Mouse (Mus musculus) G1E-ER4 (cell line): ENCODE results near the gene Snx9. TPM values are rescaled to one million over a fixed set of nuclear protein-coding genes. Genes with fewer than 3 reads are reported as not detected.

Source experiments
- GATA1 ChIP-seq: IDR thresholded peaks from one replicate; pipeline ENCODE4 v1.8.0; 2012; ENCODE audit warnings: low read length, inconsistent platforms
- polyA plus RNA-seq: library from polyadenylated mRNA; stranded (reverse); fragments of >175 nt; gene quantifications from 2 replicates; pipeline ENCODE4 v1.2.3, GENCODE M21; 2012

Gene Snx9
- polyA plus RNA-seq, 1 experiment: 35.8 TPM

- TF ChIP-seq GATA1: no peak
These were observed 12.8 kb downstream of the Snx9 start for GRCm38 (mm10) chr17:5853936-5854335.

GRCm38 (mm10) chr17:5855560-5855959, 14.4 kb downstream of the Snx9 start:
- no peak for TF ChIP-seq GATA1

GRCm38 (mm10) chr17:5856426-5856825, 15.3 kb downstream of the Snx9 start:
- TF ChIP-seq GATA1: no peak

DNA sequence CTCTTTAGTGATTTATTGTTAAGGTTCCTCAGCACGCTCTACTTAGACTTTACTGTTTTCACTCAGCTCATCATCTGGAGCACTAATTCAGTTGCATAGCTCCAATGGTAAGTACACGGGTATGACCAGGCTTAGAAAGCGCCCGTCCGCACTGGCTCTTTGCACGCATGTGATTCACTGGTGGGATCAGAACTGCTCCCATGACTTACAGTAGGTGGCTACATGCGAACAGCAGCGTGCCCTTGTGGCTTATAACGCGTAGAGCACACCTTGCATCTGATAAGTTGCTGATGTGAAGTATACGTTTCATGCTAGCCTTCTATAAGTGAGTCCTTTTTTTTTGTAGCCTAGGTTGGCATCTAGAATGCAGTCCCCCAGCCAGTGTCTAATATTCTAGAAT, 16.1 kb downstream of the Snx9 start:
- TF ChIP-seq GATA1: no peak

DNA sequence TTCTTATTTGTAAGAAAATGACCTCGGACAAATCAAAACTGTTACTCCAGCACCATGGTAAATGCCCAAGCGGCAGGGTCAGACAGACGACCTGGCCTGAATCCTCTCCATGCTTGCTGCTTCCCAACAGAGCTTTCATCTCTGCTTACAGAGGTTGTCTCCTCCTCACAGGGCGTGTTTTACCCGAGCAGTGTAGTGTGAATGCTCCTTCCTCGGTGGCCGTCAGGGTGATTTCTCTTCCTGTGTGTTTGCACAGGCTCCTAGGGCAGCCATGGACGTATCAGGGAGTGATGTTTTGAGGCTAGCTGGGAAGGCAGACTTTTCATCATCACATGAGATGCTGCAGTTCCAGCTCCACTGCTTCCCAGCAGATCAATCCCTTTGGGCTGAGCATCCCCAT, 17.1 kb downstream of the Snx9 start:
- TF ChIP-seq GATA1: no peak

- TF ChIP-seq GATA1: no peak
These were observed 21.2 kb downstream of the Snx9 start for GRCm38 (mm10) chr17:5862285-5862684.

- no peak for TF ChIP-seq GATA1
These were observed 21.7 kb downstream of the Snx9 start for GRCm38 (mm10) chr17:5862869-5863268.

GRCm38 (mm10) chr17:5863745-5864144, 22.6 kb downstream of the Snx9 start:
- TF ChIP-seq GATA1: no peak

DNA sequence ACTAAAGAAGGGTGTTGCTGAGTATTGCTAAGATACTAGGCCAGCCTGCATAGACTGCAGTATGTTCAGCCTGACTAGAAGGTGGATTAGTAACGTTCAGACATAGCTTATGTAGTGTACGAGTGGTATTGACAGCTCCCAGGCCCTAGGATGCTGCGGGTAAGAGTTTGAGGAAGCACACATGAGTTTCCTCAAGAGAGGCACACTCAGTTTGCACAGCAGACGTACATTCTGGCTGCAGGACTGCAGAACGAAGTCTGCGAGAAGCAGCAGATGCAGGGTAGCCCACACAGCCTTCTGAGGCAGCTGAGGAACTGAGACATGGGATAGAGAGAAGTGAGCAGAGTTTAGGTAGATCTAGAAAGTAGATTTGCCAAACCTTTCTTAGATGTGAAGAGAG, 26.3 kb downstream of the Snx9 start:
- TF ChIP-seq GATA1: no peak

- TF ChIP-seq GATA1: no peak
These were observed 27.3 kb downstream of the Snx9 start for GRCm38 (mm10) chr17:5868319-5869031.

- TF ChIP-seq GATA1: no peak
These were observed 28.3 kb downstream of the Snx9 start for GRCm38 (mm10) chr17:5869461-5869860.

GRCm38 (mm10) chr17:5870002-5870401, 28.9 kb downstream of the Snx9 start:
- no peak for TF ChIP-seq GATA1

GRCm38 (mm10) chr17:5870696-5871095, 29.6 kb downstream of the Snx9 start:
- TF ChIP-seq GATA1: no peak

GRCm38 (mm10) chr17:5872506-5872905, 31.4 kb downstream of the Snx9 start:
- TF ChIP-seq GATA1: no peak

DNA sequence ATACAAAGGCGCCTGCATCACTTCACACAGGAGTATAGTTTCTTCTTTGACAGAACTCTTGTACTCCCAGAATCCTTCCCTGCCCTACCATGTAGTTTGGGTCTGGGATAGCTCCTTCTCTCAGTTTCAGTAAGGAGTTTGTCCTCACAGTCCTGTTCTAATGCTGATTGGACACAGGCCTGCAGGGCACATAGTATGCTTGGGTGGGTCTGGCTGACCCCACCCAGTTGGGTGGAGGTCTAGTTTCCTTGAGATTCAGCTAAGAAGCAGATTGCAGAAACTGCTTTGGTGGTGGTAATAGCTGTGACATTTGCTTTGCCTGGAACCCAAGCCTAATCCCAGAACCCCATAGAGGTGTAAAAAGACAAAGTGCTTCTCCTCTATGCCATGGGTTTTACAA, 33.4 kb downstream of the Snx9 start:
- TF ChIP-seq GATA1: no peak

DNA sequence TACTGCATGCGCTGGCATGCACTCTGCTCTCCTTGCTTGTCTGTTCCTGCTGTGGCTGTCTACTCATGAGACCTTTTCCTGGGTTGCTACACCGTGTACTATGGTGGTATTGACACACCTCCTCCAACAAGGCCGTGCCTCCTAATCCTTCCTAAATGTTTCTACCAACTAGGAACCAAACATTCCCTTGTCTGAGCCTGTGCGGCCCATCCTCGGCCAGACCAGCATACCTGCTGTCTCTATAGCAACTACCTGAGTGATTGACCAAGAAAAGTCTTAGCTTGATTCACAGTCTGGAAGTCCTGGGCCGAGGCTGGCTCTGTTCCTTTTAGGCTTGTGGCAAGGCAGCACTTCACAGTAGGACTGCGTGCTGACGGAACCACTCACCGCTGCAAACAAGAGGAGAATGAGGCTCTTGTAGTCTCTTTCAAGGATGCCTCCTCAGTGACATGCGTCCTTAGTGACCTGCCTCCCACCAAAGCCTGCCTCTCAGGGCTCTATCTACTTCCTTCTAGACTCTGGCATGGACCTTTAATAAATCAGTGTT, 36.6 kb downstream of the Snx9 start:
- TF ChIP-seq GATA1: no peak

DNA sequence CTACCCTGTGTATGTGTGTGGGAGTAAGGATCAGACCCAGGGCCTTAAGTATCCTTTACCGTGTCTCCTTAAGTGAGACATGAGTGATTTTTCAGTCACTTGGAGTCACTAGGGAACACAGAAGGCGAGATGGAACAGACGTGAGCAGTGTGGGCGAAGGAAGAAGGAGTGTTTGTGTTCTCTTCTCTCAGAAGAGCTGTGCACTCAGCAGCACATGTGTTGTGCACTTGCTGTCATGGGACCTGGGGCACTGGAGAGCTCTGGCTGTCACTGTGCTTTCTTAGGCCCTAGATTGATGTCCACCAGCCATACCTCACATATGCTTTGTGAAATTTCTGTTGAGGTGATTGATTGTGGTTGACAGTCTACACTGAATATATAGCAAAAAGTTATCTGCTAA, 37.7 kb downstream of the Snx9 start:
- TF ChIP-seq GATA1: no peak
